Mouse (Mus musculus) ovary, adult 18-20 months (tissue): ENCODE measurements around the gene Dazap1.

Experiments used
- DNase-seq: peaks from one replicate; pipeline ENCODE4 v3.0.0; 2022; ENCODE audit warnings: low spot score, mixed read lengths

Dazap1 gene

GRCm38 (mm10) chr10:80298571-80299281, 37.4 kb downstream of the Dazap1 start:
- no peak for DNase-seq

DNA sequence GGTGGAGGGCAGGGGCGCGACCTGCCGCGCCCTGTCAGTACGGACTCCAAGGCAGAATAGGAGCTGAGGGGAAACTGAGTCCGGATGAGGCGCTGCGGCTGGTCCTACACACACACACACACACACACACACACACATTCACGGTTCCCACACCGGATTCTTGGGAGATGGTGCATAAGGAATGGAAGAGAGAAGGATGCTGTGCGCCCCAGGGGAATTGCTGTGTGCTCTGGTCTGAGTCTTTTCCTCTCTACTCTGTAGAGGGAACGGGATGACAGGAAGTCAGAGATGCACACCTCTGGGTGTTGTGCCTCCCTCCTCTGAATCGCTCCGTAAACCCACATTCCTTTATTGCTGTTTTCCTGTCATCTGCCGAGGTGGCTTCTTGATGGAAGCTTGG, 38.0 kb downstream of the Dazap1 start:
- DNase-seq, result no peak

DNA sequence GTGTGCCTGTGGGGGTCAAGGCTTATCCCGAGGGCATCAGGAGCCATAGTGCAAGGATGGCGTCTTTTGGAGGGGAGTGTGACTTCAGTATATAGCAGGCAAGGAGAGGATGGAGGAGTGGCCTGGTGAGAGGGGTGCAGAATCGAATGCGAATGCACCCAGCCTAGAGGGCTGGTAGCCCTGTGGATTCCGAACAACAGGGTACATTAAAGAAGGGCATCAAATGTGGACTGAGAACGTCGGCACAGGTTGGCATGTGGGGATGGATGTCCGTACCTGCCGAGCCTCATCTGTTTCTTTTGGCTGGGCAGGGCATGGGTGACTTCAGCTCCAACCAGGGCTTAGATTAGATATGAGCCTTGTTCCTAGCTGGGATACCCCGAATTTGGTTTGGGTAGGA, 38.5 kb downstream of the Dazap1 start:
- no peak for DNase-seq

GRCm38 (mm10) chr10:80300672-80301181, 39.4 kb downstream of the Dazap1 start:
- DNase-seq, result no peak

DNA sequence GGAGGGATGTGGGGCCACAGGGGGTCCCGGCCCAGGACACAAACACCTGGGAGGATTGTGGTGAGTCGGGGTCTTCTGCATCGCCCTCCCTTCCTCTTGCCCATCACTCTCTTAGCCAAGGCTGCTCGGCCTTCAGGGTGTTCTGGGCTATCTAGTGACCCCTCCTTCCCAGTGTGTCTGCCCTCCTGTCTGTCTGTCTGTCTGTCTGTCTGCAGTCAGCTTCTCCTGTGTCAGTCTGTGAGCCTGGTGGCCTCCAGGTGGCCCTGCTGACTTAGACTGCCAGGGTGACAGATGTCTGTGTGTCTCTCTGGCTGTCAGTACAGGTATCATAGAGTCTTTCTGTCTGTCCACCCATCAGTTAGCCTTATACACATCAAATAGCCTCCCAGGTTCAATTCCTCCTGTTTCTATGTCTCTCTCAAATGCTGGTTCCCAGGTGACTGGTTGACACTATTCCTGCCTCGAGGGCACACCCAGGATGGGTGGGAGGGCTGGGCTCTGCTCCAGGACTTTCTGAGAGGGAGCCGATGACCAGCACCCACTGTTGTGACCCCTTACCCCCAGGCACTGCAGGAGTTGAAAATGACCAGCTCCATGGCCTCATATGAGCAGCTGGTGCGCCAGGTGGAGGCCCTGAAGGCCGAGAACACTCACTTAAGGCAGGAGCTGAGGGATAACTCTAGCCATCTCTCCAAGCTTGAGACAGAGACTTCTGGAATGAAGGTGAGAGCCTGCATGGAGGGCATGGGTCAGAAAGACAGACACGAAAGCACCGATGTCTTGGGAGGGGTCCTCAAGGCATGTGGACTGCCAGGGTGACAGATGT, 40.2 kb downstream of the Dazap1 start:
- DNase-seq, result no peak

DNA sequence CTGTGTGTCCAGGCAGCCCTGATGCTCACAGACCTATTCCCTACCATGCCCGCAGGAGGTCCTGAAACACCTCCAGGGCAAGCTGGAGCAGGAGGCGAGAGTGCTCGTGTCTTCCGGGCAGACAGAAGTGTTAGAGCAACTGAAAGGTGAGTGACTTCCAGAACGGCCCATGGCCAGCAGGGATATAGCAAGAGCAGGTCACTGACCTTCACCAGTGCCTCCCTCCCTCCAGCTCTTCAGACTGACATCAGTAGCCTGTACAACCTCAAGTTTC, 40.7 kb downstream of the Dazap1 start:
- DNase-seq, result no peak

DNA sequence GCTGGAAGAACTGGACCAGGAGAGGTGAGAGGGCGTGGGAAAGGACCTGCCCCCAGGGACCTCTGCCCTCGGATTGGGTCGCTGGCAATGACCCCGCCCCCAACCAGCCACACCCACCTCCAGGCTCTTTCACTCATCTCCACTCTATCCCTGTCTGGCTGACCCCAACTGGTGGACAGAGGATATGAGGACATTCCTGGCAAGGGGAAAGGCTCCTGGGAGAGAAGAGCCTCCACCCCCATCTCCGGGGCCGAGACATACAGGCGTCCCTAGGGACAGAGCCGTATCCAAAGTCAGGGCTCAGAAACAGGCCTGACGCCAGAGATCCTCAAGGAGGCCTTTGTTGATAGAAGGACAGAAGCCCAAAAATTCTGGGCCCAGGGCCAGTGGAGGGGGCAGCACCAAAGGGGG, 41.2 kb downstream of the Dazap1 start:
- DNase-seq, result peak; percentile 44

DNA sequence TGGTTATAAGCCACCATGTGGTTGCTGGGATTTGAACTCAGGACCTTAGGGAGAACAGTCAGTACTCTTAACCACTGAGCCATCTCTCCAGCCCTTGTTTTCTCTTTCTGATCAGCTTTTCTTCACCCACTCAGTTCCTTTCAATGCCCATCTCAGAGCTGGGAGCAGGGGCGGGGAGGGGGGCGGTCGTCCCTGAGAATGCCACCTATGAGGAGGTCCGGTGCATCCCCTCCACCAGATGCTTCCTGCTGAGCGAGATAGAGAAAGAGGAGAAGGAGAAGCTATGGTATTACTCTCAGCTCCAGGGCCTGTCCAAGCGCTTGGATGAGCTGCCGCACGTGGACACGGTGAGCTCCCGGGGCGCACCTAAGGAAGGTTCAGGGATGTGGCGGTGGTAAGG, 43.2 kb downstream of the Dazap1 start:
- DNase-seq, result no peak

DNA sequence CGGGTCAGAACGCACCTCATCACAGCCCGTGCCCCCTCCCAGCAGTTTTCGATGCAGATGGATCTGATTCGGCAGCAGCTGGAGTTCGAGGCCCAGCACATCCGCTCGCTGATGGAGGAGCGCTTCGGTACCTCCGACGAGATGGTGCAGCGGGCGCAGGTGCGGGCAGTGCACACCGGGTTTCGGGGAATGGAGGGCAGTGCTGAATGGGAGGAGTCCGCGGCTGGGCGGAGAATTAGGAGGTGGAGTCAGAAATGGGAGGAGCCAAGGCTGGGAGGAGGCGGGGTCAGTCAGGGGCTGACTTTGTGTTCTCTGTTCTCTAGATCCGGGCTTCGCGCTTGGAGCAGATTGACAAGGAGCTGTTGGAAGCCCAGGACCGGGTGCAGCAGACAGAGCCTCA, 43.6 kb downstream of the Dazap1 start:
- DNase-seq, result no peak

GRCm38 (mm10) chr10:80311560-80311959, 50.3 kb downstream of the Dazap1 start:
- DNase-seq, result no peak

DNA sequence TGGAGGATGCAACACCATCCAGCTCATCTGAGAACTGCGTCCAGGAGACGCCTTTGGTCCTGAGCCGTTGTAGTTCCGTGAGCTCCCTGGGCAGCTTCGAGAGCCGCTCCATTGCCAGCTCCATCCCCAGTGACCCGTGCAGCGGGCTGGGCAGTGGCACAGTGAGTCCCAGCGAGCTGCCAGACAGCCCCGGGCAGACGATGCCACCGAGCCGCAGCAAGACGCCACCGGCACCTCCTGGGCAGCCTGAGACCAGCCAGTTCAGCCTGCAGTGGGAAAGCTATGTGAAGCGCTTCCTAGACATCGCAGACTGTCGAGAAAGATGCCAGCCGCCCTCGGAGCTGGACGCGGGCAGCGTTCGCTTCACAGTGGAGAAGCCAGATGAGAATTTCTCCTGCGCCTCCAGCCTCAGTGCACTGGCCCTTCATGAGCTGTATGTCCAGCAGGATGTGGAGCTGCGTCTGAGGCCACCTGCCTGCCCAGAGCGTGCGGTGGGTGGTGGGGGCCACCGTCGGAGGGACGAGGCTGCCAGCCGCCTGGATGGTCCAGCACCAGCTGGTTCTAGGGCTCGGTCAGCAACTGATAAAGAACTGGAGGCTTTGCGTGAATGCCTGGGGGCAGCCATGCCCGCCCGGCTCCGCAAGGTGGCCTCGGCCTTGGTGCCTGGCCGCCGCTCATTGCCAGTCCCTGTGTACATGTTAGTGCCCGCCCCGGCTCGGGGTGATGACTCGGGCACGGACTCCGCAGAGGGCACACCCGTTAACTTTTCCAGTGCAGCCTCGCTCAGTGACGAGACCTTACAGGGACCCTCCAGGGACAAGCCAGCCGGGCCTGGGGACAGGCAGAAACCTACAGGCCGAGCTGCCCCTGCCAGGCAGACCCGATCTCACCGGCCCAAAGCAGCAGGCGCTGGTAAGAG, 51.6 kb downstream of the Dazap1 start:
- DNase-seq, result no peak

- no peak for DNase-seq
Measured at GRCm38 (mm10) chr10:80313627-80314201, 52.4 kb downstream of the Dazap1 start.

- no peak for DNase-seq
Measured at GRCm38 (mm10) chr10:80314494-80315001, 53.3 kb downstream of the Dazap1 start.

- DNase-seq, result no peak
Measured at GRCm38 (mm10) chr10:80315315-80315714, 54.0 kb downstream of the Dazap1 start.

DNA sequence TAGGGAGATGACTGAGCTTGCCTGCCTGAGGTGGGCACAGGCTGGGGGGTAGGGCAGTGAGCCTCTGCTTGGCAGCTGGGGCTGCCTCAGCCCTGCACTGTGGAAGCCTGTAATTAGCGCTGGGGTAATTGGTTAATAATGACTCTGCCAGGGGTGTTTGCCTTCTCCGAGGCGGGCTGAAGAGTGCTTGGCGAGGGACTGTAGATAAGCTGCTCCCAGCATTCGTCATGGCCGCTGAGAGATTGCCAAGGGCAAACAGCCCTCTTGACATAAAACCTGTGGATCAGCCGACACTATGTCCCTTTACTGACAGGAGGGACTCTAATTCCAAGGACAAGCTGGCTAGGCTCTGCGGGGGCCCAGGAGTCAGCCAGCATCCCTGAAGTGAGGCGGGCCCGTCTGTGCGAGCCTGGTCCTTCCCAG, 55.1 kb downstream of the Dazap1 start:
- no peak for DNase-seq

DNA sequence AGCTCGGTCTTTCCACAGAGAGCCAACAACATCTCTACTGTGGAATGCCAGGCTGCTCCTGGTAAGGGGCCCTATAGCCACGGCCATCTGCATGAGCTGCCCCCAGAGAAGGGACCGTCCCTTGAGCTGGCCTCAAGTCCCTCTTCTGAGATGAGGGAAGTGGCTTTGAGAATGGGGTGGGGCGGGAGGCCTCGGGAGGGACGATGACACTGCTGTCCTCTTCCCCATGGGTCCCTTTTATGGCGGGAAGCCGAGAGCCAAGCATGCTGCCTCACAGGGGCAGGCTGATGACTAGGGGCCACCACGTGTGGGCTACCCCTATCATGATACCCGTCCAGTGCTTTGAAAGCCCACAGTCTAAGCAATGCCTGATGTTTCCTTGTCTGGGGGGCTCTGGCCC, 55.7 kb downstream of the Dazap1 start:
- DNase-seq, result no peak

GRCm38 (mm10) chr10:80320340-80320760, 59.1 kb downstream of the Dazap1 start, which contains the start of gene 2310011J03Rik:
Gene 2310011J03Rik, minus strand, starts transcription at chr10:80320537.
- DNase-seq, result peak; percentile 83

GRCm38 (mm10) chr10:80321014-80321669, 59.9 kb downstream of the Dazap1 start:
- no peak for DNase-seq

GRCm38 (mm10) chr10:80321670-80322581, 60.6 kb downstream of the Dazap1 start:
- no peak for DNase-seq

GRCm38 (mm10) chr10:80322811-80323211, 61.5 kb downstream of the Dazap1 start:
- DNase-seq, result no peak
